Mouse (Mus musculus): ENCODE results near the gene Disp2. TPM values are rescaled to one million over a fixed set of nuclear protein-coding genes. Genes with fewer than 3 reads are reported as not detected.

Gene Disp2
- polyA plus RNA-seq, 1 experiment, result 227 TPM

DNA sequence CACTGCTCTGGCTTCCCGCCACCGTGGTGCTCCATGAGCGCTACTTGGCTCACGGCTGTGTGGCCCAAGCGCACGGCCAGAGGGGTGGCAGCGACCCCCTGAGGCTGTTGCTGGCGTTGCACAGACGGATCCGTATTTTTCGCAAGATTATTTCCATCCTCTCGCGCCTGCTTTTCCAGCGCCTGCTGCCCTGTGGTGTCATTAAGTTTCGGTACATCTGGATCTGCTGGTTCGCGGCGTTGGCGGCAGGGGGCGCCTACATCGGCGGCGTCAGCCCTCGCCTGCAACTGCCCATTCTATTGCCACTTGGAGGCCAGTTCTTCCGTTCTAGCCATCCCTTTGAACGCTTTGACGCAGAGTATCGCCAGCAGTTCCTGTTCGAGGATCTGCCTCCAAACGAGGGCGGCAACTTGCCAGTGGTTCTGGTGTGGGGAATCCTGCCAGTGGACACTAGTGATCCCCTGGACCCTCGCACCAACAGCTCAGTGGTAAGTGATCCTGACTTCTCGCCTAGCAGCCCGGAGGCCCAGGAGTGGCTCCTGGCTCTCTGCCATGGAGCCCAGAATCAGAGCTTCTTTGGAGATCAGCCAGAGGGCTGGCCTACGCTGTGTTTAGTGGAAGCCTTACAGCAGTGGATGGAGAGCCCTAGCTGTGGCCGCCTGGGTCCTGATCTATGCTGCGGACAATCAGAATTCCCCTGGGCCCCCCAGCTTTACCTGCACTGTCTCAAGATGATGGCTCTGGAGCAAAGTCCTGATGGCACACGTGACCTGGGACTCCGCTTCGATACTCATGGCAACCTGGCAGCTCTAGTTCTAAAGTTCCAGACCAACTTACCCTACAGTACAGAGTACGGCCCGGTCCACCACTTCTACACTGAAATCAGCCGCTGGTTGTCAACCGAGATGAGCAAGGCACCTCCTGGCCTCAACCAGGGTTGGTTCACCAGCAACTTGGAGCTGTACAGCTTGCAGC is 11.3 kb downstream of the Disp2 start:
- Histone ChIP-seq H3K4me3 (replicated peaks; ENCODE audit: insufficient read depth, low read depth, low read length) (peak overlapping the region; percentile 8), H3K27me3 (ENCODE audit: control insufficient read depth, insufficient read depth, low read length) (no peaks in the 10 kb centered on the region), H3K27ac (ENCODE audit: insufficient read depth, low read length) (no peak overlapping the region; the same call in 1 of the 2 replicates), H3K4me1 (ENCODE audit: control insufficient read depth, insufficient read depth, low read length) (peaks cover 38% of the 10 kb centered on the region)
- TF ChIP-seq POLR2A (IDR thresholded peaks at IDR 0.05; ENCODE audit: borderline replicate concordance, insufficient read depth, low read length) (no peak), CTCF (IDR thresholded peaks at IDR 0.05; ENCODE audit: borderline replicate concordance, insufficient read depth, low read depth, low read length) (peak; percentile 72)
- 17% methylated on average over 44 of the region's 44 CpGs for WGBS
- peak; percentile 84 to 86 for DNase-seq

DNA sequence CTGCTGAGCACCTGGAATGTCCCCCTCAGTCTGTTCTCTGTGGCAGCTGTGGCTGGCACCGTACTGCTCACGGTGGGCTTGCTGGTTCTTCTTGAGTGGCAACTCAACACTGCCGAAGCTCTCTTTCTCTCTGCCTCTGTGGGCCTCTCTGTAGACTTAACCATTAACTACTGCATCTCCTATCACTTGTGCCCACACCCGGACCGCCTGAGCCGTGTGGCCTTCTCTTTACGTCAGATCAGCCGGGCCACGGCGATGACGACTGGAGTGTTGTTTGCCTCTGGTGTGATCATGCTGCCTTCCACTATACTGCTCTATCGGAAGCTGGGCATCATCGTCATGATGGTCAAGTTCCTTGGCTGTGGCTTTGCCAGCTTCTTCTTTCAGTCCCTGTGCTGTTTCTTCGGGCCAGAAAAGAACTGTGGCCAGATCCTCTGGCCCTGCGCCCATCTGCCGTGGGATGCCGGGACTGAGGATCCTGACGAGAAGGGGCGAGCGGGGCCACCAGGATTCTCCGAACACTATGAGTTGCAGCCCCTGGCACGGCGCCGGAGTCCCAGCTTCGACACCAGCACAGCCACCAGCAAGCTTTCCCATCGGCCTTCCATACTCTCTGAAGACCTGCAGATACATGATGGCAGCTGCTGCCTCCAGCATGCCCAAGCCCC is 12.2 kb downstream of the Disp2 start:
- H3K4me3 ChIP-seq (replicated peaks; ENCODE audit: insufficient read depth, low read depth, low read length), result no peak overlapping the region
- H3K27ac ChIP-seq (ENCODE audit: insufficient read depth, low read length), result no peak overlapping the region
- peaks cover 38% of the 10 kb centered on the region for H3K4me1 ChIP-seq (ENCODE audit: control insufficient read depth, insufficient read depth, low read length)
- peak; percentile 48 to 49 for DNase-seq
- 54% methylated on average over 26 of the region's 26 CpGs for WGBS
- H3K27me3 ChIP-seq (ENCODE audit: control insufficient read depth, insufficient read depth, low read length), result no peaks in the 10 kb centered on the region
- TF ChIP-seq POLR2A (IDR thresholded peaks at IDR 0.05; ENCODE audit: borderline replicate concordance, insufficient read depth, low read length), result no peak
- no peak for TF ChIP-seq CTCF (IDR thresholded peaks at IDR 0.05; ENCODE audit: borderline replicate concordance, insufficient read depth, low read depth, low read length)

- DNase-seq, result peak in 1 of 2 experiments; percentile 26
- Histone ChIP-seq H3K4me3 (replicated peaks; ENCODE audit: insufficient read depth, low read depth, low read length) (no peak overlapping the region), H3K27me3 (ENCODE audit: control insufficient read depth, insufficient read depth, low read length) (no peaks in the 10 kb centered on the region), H3K4me1 (ENCODE audit: control insufficient read depth, insufficient read depth, low read length) (peaks cover 38% of the 10 kb centered on the region), H3K27ac (ENCODE audit: insufficient read depth, low read length) (no peak overlapping the region)
- WGBS, result 42% methylated on average over 4 of the region's 4 CpGs
- no peak for TF ChIP-seq POLR2A (IDR thresholded peaks at IDR 0.05; ENCODE audit: borderline replicate concordance, insufficient read depth, low read length)
- TF ChIP-seq CTCF (IDR thresholded peaks at IDR 0.05; ENCODE audit: borderline replicate concordance, insufficient read depth, low read depth, low read length), result no peak
These were observed 12.7 kb downstream of the Disp2 start for GRCm38 (mm10) chr2:118792259-118792613.

DNA sequence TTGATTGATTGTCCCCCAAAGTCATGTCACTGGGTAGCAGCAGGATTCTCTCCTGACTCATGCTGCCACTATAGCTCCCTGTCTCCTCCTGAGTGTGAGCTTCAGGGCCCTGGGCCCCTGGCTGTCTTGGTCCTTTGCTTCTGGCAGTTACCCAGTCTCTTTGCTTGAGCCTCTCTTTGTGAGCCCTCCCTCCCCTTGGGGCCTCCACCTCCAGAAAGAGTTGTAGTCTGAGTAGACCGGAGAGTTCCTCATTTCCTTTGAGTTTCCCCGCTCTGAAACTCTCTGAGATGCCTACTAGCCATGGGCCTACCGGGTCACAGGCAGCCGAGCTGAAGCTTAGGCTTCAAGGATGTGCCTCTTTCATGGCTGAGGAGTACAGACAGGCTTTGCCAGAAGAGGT is 14.1 kb downstream of the Disp2 start:
- no peaks in the 10 kb centered on the region for H3K27me3 ChIP-seq (ENCODE audit: control insufficient read depth, insufficient read depth, low read length)
- DNase-seq, result no peak
- H3K4me1 ChIP-seq (ENCODE audit: control insufficient read depth, insufficient read depth, low read length), result peaks cover 38% of the 10 kb centered on the region
- no peak overlapping the region for H3K4me3 ChIP-seq (replicated peaks; ENCODE audit: insufficient read depth, low read depth, low read length)
- H3K27ac ChIP-seq (ENCODE audit: insufficient read depth, low read length), result no peak overlapping the region
- WGBS, result 92% methylated on average over 4 of the region's 4 CpGs
- TF ChIP-seq CTCF (IDR thresholded peaks at IDR 0.05; ENCODE audit: borderline replicate concordance, insufficient read depth, low read depth, low read length) (no peak), POLR2A (IDR thresholded peaks at IDR 0.05; ENCODE audit: borderline replicate concordance, insufficient read depth, low read length) (no peak)

- no peaks in the 10 kb centered on the region for H3K27me3 ChIP-seq (ENCODE audit: control insufficient read depth, insufficient read depth, low read length)
- DNase-seq, result no peak
- TF ChIP-seq CTCF (IDR thresholded peaks at IDR 0.05; ENCODE audit: borderline replicate concordance, insufficient read depth, low read depth, low read length), result no peak
- TF ChIP-seq POLR2A (IDR thresholded peaks at IDR 0.05; ENCODE audit: borderline replicate concordance, insufficient read depth, low read length), result no peak
- H3K4me1 ChIP-seq (ENCODE audit: control insufficient read depth, insufficient read depth, low read length), result no peaks in the 10 kb centered on the region
- H3K27ac ChIP-seq (ENCODE audit: insufficient read depth, low read length), result no peak overlapping the region
- 79% methylated on average over 4 of the region's 4 CpGs for WGBS
- H3K4me3 ChIP-seq (replicated peaks; ENCODE audit: insufficient read depth, low read depth, low read length), result no peak overlapping the region
These were observed 23.1 kb downstream of the Disp2 start for GRCm38 (mm10) chr2:118802542-118803118.

DNA sequence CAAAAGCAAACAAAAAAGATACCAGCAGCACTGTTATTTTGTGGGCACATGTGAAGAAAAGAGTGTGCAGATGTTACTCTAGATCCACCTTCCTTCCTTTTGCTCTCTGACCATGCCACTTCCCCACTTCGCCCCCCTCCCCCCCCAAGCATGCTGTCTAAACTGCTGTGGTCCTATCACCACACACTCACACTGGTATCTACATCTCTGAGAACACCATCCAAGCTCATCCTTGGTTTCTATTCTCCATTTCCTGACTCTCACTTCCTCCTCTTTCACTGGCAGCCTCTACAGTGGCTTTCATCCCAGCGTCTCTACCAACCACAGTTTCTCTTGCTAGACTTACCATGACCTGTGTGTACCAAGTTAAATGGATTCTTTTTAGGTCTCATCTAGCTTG is 25.0 kb downstream of the Disp2 start:
- Histone ChIP-seq H3K4me3 (replicated peaks; ENCODE audit: insufficient read depth, low read depth, low read length) (no peak overlapping the region), H3K4me1 (ENCODE audit: control insufficient read depth, insufficient read depth, low read length) (no peaks in the 10 kb centered on the region), H3K27ac (ENCODE audit: insufficient read depth, low read length) (no peak overlapping the region), H3K27me3 (ENCODE audit: control insufficient read depth, insufficient read depth, low read length) (no peaks in the 10 kb centered on the region)
- DNase-seq, result no peak
- 88% methylated on average over 2 of the region's 2 CpGs for WGBS
- TF ChIP-seq POLR2A (IDR thresholded peaks at IDR 0.05; ENCODE audit: borderline replicate concordance, insufficient read depth, low read length) (no peak), CTCF (IDR thresholded peaks at IDR 0.05; ENCODE audit: borderline replicate concordance, insufficient read depth, low read depth, low read length) (no peak)

DNA sequence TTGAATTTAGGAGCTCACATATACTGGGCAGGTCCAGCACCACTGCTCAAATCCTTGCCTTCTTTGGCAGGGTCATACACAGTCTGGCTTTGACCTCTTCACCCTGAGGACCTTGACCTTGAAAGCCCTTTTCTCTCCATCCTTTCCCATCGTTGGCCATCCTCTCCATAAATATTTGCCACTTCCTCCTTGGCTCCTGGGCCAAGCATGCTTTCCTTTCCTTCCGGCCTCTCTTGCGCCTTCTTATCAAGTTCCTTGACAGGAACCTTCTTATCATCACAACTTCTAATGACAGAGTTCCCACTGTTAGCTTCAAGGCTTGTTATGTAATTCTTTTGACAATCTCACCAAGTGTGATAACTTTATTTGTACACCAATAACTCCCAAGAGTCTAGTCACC is 25.6 kb downstream of the Disp2 start:
- Histone ChIP-seq H3K27me3 (ENCODE audit: control insufficient read depth, insufficient read depth, low read length) (no peaks in the 10 kb centered on the region), H3K4me1 (ENCODE audit: control insufficient read depth, insufficient read depth, low read length) (no peaks in the 10 kb centered on the region), H3K27ac (ENCODE audit: insufficient read depth, low read length) (no peak overlapping the region), H3K4me3 (replicated peaks; ENCODE audit: insufficient read depth, low read depth, low read length) (no peak overlapping the region)
- TF ChIP-seq POLR2A (IDR thresholded peaks at IDR 0.05; ENCODE audit: borderline replicate concordance, insufficient read depth, low read length) (no peak), CTCF (IDR thresholded peaks at IDR 0.05; ENCODE audit: borderline replicate concordance, insufficient read depth, low read depth, low read length) (no peak)
- WGBS, result 73% methylated on average over 3 of the region's 3 CpGs
- DNase-seq, result no peak

Data from cerebellum, adult 2 months (tissue).